13 mouse cellular contexts compared by ENCODE assay signal in genomic region chr17:10396863-10397262, GRCm38 (mm10).
DNase-seq lines count a peak whose midpoint lies in the region; ATAC-seq and TF ChIP-seq lines count a peak whose summit lies in the region.
"Had no signal": no experiment of that assay in that cellular context is flagged by ENCODE, and none has a peak within 500 bp of the region (broad histone marks: within the 10 kb centered on the region; RNA-seq: fewer than 3 reads in every experiment).

No protein-coding gene starts in this region.

- DNase-seq in gastrocnemius, adult 2 months = no peak
- no peak for DNase-seq in gastrocnemius, adult 18-20 months (ENCODE audit: low spot score)
- DNase-seq in hindbrain, embryonic 11.5 days (ENCODE audit: low spot score) = no peak
- DNase-seq in adipocyte (ENCODE audit: low spot score) = no peak
- no peak for DNase-seq in lung, postnatal 0 days (ENCODE audit: low spot score)
- DNase-seq: cerebellum, adult 8-10 months; kidney, adult 2 months; liver, postnatal 0 days; thymus, postnatal 25 days had no signal

- no peak overlapping the region for H3K4me2 ChIP-seq in hindbrain, embryonic 13.5 days
- H3K4me2 ChIP-seq in hindbrain, embryonic 11.5 days (replicated peaks; ENCODE audit: low read depth, low read length) = no peak overlapping the region
- H3K4me2 ChIP-seq in hindbrain, embryonic 16.5 days (ENCODE audit: low read length) = no peak overlapping the region
- no peak overlapping the region for H3K4me2 ChIP-seq in neural tube, embryonic 14.5 days (ENCODE audit: low read depth, low read length)
- H3K4me2 ChIP-seq in lung, postnatal 0 days (replicated peaks; ENCODE audit: low read depth, low read length) = no peak overlapping the region
- H3K4me2 ChIP-seq: embryonic facial prominence, embryonic 12.5 days had no signal

- no peak for TF ChIP-seq CTCF in gastrocnemius, adult 2 months (IDR thresholded peaks at IDR 0.05)
- no peak for TF ChIP-seq CTCF in lung, postnatal 0 days (IDR thresholded peaks at IDR 0.05)

- intact Hi-C loops in gastrocnemius, adult 2 months (cut with DNase I) = no loop called here

- H3K27me3 ChIP-seq in hindbrain, embryonic 13.5 days = no peaks in the 10 kb centered on the region
- no peaks in the 10 kb centered on the region for H3K27me3 ChIP-seq in hindbrain, embryonic 11.5 days (ENCODE audit: control insufficient read depth, insufficient read depth, low read length)
- no peaks in the 10 kb centered on the region for H3K27me3 ChIP-seq in hindbrain, embryonic 16.5 days (replicated peaks; ENCODE audit: control insufficient read depth, insufficient read depth, low read length)
- no peaks in the 10 kb centered on the region; the same call in 1 of the 2 replicates for H3K27me3 ChIP-seq in neural tube, embryonic 14.5 days (ENCODE audit: control insufficient read depth, insufficient read depth, low read length)
- H3K27me3 ChIP-seq in lung, postnatal 0 days (replicated peaks; ENCODE audit: insufficient read depth, low read length) = no peaks in the 10 kb centered on the region
- H3K27me3 ChIP-seq: embryonic facial prominence, embryonic 12.5 days had no signal

- H3K9me3 ChIP-seq in hindbrain, embryonic 13.5 days = no peaks in the 10 kb centered on the region
- H3K9me3 ChIP-seq in hindbrain, embryonic 11.5 days (ENCODE audit: control insufficient read depth, low read length) = no peaks in the 10 kb centered on the region
- no peaks in the 10 kb centered on the region for H3K9me3 ChIP-seq in hindbrain, embryonic 16.5 days (ENCODE audit: control insufficient read depth, low read length)
- no peaks in the 10 kb centered on the region for H3K9me3 ChIP-seq in neural tube, embryonic 14.5 days (ENCODE audit: control insufficient read depth, low read length)
- H3K9me3 ChIP-seq in lung, postnatal 0 days (ENCODE audit: low read length) = no peaks in the 10 kb centered on the region
- H3K9me3 ChIP-seq: embryonic facial prominence, embryonic 12.5 days had no signal

- H3K27ac ChIP-seq in gastrocnemius, adult 2 months = peak overlapping the region; percentile 70
- peak overlapping the region; percentile 58; the same call in 1 of the 2 replicates for H3K27ac ChIP-seq in hindbrain, embryonic 13.5 days
- H3K27ac ChIP-seq in hindbrain, embryonic 11.5 days (ENCODE audit: low read depth, low read length) = no peak overlapping the region
- H3K27ac ChIP-seq in hindbrain, embryonic 16.5 days (ENCODE audit: low read depth, low read length) = peak overlapping the region; percentile 78
- peak overlapping the region; percentile 69 for H3K27ac ChIP-seq in neural tube, embryonic 14.5 days (ENCODE audit: low read depth, low read length)
- no peak overlapping the region for H3K27ac ChIP-seq in lung, postnatal 0 days (ENCODE audit: low read length)
- H3K27ac ChIP-seq: embryonic facial prominence, embryonic 12.5 days had no signal

- H3K4me1 ChIP-seq in hindbrain, embryonic 13.5 days (replicated peaks) = peaks cover 45% of the 10 kb centered on the region
- H3K4me1 ChIP-seq in hindbrain, embryonic 11.5 days (replicated peaks; ENCODE audit: control insufficient read depth, insufficient read depth, low read length) = no peaks in the 10 kb centered on the region; the same call in 1 of the 2 replicates
- H3K4me1 ChIP-seq in hindbrain, embryonic 16.5 days (ENCODE audit: control insufficient read depth, insufficient read depth, low read depth, low read length) = peaks cover 14% of the 10 kb centered on the region
- H3K4me1 ChIP-seq in neural tube, embryonic 14.5 days (ENCODE audit: control insufficient read depth, insufficient read depth, low read length) = peaks cover 14% of the 10 kb centered on the region
- H3K4me1 ChIP-seq in lung, postnatal 0 days (ENCODE audit: insufficient read depth, low read depth, low read length) = peaks cover 6% of the 10 kb centered on the region

- H3K4me3 ChIP-seq in gastrocnemius, adult 2 months = no peak overlapping the region
- no peak overlapping the region for H3K4me3 ChIP-seq in hindbrain, embryonic 13.5 days
- H3K4me3 ChIP-seq in hindbrain, embryonic 11.5 days (ENCODE audit: low read depth, low read length) = no peak overlapping the region
- no peak overlapping the region for H3K4me3 ChIP-seq in hindbrain, embryonic 16.5 days (ENCODE audit: low read length)
- H3K4me3 ChIP-seq in neural tube, embryonic 14.5 days (ENCODE audit: low read depth, low read length) = no peak overlapping the region
- H3K4me3 ChIP-seq in lung, postnatal 0 days (ENCODE audit: low read depth, low read length) = no peak overlapping the region
- H3K4me3 ChIP-seq: embryonic facial prominence, embryonic 12.5 days had no signal

- H3K36me3 ChIP-seq in hindbrain, embryonic 13.5 days = no peaks in the 10 kb centered on the region
- no peaks in the 10 kb centered on the region for H3K36me3 ChIP-seq in hindbrain, embryonic 11.5 days (ENCODE audit: control insufficient read depth, insufficient read depth, low read length)
- H3K36me3 ChIP-seq in hindbrain, embryonic 16.5 days (ENCODE audit: control insufficient read depth, insufficient read depth, low read length) = no peaks in the 10 kb centered on the region
- no peaks in the 10 kb centered on the region for H3K36me3 ChIP-seq in neural tube, embryonic 14.5 days (ENCODE audit: control insufficient read depth, insufficient read depth, low read length)
- no peaks in the 10 kb centered on the region for H3K36me3 ChIP-seq in lung, postnatal 0 days (ENCODE audit: insufficient read depth, low read length)
- H3K36me3 ChIP-seq: embryonic facial prominence, embryonic 12.5 days had no signal

- no peak for TF ChIP-seq EP300 in lung, postnatal 0 days (IDR thresholded peaks at IDR 0.05)

- WGBS in hindbrain, embryonic 13.5 days = 80% methylated on average over 6 of the region's 6 CpGs
- WGBS in hindbrain, embryonic 11.5 days = 91% methylated on average over 6 of the region's 6 CpGs
- 86% methylated on average over 6 of the region's 6 CpGs for WGBS in hindbrain, embryonic 16.5 days
- 69% methylated on average over 6 of the region's 6 CpGs for WGBS in neural tube, embryonic 14.5 days
- 84% methylated on average over 6 of the region's 6 CpGs for WGBS in lung, postnatal 0 days

- H3K9ac ChIP-seq in hindbrain, embryonic 13.5 days = no peak overlapping the region
- no peak overlapping the region for H3K9ac ChIP-seq in hindbrain, embryonic 11.5 days (ENCODE audit: low read depth, low read length)
- peak overlapping the region; percentile 13; the same call in 1 of the 2 replicates for H3K9ac ChIP-seq in hindbrain, embryonic 16.5 days (ENCODE audit: low read depth, low read length)
- no peak overlapping the region for H3K9ac ChIP-seq in neural tube, embryonic 14.5 days (replicated peaks; ENCODE audit: low read depth, low read length)
- no peak overlapping the region for H3K9ac ChIP-seq in lung, postnatal 0 days (replicated peaks; ENCODE audit: low read depth)
- H3K9ac ChIP-seq: embryonic facial prominence, embryonic 12.5 days; liver, postnatal 0 days had no signal

- ATAC-seq in hindbrain, embryonic 13.5 days (ENCODE audit: low FRiP score) = no peak
- ATAC-seq in hindbrain, embryonic 11.5 days (ENCODE audit: low FRiP score) = no peak
- no peak for ATAC-seq in hindbrain, embryonic 16.5 days
- ATAC-seq in neural tube, embryonic 14.5 days (ENCODE audit: low read depth) = no peak
- ATAC-seq in lung, postnatal 0 days = no peak
- ATAC-seq: liver, postnatal 0 days had no signal

Comparison
In these comparisons a context has a peak if more than half of its experiments do, and no peak if none do; other contexts are left out.
1. H3K27ac ChIP-seq: peak in gastrocnemius, adult 2 months (single experiment), hindbrain, embryonic 13.5 days (single experiment), hindbrain, embryonic 16.5 days (single experiment) and neural tube, embryonic 14.5 days (single experiment); none in hindbrain, embryonic 11.5 days (single experiment) and lung, postnatal 0 days (single experiment).